Mouse (Mus musculus): ENCODE results near the gene Gm21981.
A peak's percentile ranks its signal among the peaks of the same experiment; 100 is the strongest.

The Gm21981 gene

DNA sequence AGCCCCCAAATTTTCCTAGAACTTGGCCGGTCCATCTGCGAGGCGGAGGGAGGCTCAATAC, at the start of gene Gm21981:
TSS of gene Gm21981 (minus strand) at position 14 of the 61 bp plus-strand sequence.
- no peak for DNase-seq (ENCODE audit: low read depth, low spot score)

DNA sequence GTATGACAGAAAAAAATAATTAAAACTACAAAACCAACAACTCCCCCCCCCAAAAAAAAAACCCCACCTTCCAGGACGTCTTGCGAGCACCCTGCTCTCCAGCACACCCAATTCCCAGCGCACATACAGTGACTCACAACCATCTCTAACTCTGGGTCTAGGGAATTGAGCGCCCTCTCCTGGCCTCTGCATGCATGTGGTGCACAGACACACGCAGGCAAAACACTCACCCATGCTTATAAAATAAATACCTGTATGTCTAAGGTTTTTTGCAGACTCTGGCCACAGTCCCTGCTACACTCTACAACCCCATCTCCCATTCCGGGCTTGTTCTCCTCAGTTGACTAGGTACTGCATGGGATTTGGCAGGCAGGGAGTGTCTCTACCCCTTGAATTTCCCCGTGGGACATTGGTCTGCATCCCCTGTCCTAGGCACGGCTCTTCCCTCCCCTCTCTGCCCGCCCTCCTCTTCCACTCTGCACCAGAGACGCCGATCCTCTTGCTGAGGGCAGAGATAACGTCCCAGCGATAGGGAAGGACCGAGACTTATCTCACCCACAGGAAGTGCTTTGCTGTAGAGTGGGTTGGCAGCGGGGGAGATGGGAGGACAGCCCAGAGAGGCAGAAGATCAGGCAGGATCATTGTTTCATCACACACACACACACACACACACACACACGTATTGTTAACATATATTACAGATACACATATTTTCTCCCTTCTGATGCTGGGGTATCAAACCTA, 48.9 kb upstream of the Gm21981 start:
- no peak for DNase-seq (ENCODE audit: low read depth, low spot score)

DNA sequence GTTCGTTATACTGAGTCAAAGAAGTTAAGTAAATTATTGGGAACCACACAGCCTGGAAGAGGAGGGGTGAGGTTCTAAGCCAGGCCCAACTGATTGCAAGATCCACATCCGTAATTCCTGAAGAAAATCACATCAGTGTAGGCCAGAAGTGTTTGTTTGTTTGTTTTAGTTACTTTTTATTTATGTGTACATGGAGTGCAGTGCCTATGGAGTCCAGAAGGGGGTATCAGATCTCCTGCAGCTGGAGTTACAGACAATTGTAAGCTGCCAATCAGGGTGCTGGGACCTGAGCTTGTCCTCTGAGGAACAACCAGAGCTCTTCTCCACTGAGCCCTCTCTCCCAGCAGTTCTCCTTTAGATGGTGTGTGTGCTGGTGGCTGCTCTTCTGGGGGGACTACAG, 45.9 kb upstream of the Gm21981 start:
- no peak for DNase-seq (ENCODE audit: low read depth, low spot score)

DNA sequence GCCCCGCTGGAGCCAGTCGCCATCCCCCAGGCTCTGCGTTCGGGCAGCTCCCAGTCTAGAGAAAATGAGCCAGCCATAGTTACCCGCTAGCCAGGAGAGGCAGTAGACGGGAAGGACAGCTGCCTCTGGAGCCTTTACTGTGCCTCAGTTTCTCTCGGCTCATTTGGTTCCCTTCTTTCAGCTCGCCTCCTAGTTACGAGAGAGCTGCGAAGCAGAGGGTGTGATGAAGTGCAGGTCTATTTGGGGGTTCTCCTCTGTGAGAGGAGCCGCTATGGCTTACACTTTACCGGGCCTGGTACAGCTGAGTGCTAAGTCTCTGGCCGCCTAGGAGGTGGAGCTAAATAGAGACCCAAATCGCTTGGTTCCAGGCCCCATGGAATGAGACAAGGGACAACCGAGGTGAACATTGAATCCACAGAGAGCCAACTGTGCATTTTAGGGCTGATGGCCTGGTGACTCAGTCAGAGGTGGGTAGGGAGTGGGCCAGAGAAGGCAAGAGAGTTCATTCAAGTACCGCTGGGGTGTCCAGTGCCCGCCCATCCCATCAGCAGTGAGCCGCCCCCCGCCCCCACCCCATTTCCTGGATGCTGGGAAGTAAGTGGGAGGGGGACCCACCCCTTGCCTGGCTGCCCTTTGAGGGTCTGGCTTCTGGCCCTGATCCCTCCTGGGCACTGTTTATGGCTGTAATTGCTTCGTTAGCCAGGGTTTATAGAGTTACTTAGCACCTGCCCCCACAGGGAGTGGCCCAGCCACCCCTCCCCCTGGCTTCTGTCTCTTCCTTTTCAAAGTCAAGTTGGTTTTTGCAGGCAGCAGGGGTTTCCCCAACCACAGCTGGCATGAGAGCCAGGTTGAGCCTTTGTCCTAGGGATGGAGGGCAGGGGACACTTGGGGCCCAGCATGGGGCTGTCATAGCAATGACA, 44.9 kb upstream of the Gm21981 start:
- DNase-seq (ENCODE audit: low read depth, low spot score), result no peak

DNA sequence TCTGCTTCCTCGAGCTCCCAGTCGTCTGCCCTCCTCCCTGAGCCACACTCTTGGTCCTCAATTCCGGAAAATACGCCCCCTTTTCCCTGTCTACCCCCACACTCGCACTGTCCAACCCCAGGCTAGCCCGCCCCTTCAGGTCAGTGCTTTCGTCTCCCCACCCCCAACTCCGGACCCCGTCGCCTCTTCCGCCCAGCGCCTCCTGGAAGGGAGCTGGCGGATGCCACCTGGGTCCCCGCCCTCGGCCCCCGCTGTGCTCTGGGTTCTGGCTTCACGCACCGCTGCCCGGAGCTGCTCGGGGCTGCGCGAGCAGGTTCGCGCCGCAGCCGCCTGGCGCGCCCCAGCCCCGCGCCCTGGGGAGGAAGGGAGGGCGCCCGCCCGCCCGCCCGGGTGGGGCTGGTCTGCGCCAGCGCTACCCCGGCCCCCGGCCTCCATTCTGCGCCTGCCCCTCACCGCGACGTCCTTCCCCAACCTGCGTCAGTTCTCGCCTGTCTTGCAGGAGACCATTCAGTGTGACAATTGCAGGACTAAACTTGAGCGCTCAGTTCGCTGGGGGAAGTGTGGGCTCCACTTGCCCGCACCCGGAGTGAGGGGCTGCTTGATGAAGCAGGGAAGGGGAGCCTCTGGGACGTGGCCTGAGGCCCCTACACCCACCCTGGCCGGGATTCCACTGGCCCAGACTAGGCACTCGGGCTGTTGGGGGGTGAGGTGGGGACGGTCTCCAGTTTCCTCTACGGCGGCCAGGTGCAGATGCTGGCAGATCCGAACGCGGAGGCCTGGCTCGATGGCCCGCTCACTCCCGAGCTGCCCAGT, 44.0 kb upstream of the Gm21981 start:
- DNase-seq (ENCODE audit: low read depth, low spot score), result no peak

DNA sequence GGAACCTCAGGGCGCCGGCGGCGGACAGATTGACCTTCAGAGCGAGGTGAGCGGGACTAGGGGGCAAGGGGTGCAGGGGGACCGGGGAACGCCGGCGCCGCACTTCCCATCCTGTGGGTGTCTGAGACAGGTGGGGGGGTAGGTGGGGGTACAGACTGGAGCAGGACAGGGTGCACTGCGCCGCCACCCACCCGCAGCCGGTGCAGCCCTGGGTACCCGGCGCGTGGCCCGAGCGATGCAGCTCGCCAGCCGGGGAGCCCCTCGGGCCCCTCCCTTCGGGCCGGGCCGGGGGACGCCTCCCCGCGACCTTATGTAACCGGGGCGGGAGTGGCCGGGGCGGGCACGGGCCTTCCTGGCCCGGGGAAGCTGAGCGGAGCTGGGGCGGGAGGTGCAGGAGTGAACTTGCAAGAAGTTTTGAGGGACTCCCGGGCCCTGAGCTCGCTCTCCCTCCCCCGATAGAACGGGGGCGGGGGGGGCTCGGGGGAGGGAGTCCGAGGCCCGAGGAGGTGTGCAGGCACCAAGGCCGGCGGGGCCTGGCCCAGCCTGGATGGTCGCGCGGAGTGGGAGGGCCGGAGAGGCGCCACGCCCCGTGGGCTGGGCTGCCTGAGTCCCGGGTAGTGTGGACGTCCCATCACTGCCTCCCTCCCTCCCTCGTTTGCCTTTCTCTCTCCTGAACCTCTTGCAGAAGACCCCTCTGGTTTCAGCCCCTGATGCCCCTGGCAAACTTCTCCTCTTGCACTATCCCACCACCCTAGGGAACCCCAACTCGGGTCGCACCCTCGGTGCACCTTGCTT, 43.2 kb upstream of the Gm21981 start:
- DNase-seq (ENCODE audit: low read depth, low spot score), result peak; percentile 29

DNA sequence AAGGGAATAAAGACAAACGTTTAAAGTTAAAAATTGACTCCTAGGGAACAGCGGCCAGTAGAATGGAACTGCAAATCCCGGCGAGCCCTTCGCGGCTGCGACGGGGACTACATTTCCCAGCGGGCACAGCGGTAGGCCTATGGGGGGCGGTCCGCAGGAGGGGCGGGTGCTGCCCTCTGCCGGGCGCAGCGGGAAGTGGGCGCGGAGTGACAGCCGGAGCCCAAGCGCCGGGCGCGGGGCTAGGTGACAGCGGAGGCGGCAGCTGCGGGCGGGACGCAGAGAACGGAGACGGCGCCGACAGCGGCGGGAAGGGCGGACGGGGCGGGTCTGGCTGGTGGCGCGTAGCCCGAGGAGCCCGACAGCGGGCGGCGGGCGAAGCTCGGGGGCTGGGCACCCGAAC, 42.6 kb upstream of the Gm21981 start, which contains the start of gene Tfeb:
TSS of gene Tfeb (plus strand) at position 175 of the 400 bp plus-strand sequence.
- DNase-seq (ENCODE audit: low read depth, low spot score), result peak; percentile 81

DNA sequence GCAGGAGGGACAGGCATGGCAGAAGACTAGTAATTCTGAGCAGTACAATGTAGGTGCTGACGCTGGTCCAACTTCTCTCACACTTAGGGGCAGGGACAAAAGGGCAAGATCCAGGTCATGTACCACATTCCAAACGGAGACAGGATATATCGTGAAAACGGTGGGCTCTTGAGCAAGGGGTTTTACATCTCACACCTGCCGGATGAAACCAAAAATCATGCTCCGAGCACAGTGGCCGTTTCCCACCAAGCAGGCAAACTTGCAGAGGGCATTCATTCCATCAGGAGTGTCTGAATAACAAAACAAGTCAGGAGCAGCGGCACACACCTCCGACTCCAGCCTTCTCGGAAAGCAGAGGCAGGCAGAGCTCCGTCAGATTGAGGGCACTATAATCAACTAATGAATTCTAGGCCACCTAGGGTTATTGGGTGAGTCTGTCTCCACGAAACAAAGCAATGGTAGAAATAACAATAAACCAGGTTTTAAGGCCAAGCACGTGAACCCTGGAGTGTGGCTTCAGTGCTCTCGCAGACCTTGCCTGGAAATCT, 41.4 kb upstream of the Gm21981 start:
- DNase-seq (ENCODE audit: low read depth, low spot score), result no peak

DNA sequence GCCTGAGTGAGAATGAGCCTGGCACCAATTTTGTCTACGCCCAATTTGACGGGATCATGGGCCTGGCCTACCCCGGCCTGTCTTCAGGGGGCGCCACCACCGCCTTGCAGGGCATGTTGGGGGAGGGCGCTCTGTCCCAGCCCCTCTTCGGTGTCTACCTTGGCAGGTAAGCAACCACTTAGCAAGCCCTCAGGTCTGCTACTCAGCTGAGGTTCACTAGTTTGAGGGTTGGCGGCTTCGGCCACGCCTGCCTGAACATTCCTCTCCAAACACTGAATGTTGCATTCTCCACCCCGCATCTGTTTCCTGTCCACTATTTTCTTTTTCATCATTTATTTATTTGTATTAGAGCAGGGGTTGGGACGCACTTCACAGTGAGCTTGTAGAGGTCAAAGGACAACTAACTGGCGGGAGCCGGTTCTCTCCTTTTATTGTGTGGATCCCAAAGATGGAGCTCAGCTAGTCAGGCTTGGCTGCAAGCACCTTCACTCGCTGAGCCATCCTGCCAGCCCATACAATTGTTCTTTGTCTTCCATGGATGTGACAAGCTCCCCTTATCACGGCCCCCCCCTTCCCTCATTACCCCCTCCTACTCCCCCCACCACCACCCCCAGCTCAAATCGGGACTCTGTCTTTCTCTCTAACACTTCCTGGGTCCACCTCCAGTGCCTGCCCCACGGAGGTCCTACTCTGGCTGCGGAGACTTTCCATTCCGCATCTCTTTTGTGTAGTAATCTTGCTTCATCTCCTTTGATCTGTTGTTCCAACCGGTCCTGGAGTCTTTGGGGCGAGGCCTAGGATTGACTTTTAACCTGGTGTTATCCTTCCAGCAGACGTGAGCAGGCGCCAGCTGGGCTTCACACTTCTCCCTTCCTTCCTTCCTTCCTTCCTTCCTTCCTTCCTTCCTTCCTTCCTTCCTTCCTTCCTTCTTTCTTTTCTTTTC, 36.6 kb upstream of the Gm21981 start:
- DNase-seq (ENCODE audit: low read depth, low spot score), result no peak

DNA sequence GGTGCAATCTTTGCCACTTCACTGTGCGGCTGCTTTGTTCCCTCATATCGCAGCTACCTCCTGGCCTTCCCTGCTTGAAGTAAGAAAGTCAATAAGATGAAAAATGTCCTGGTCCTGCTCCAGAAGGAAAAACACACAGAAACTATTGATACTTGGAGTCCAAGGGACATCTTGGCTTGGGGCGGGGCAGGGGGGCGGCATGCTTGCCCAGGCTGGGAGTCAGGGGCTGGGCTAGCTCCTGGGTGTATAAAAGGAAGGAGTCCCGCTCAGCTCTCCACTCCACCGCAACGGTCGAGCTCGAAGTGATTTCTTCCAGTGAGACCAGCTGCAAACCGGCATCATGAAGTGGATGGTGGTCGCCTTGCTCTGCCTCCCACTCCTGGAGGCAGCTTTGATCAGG, 32.3 kb upstream of the Gm21981 start, which contains the start of gene Pgc:
TSS of gene Pgc (plus strand) at position 277 of the 400 bp plus-strand sequence.
- DNase-seq (ENCODE audit: low read depth, low spot score), result no peak

DNA sequence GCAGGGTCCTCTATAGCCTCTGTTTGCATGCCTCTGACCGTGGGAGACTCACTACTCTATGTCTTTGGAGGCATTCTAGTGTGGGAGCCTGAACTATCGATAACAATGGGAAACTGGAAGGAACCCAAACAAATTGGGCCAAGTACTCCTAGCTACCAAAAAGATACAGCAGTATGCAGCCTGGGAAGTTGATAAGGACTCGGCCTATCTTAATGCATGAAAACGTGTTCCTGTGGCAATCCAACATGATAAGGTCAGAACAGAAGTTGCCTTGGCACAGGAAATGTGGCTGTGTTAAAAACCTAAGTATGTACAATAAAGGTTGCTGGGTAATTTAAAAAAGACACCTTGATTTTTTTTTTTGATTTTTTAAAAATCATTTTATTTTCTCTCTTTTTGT, 26.9 kb upstream of the Gm21981 start:
- no peak for DNase-seq (ENCODE audit: low read depth, low spot score)

DNA sequence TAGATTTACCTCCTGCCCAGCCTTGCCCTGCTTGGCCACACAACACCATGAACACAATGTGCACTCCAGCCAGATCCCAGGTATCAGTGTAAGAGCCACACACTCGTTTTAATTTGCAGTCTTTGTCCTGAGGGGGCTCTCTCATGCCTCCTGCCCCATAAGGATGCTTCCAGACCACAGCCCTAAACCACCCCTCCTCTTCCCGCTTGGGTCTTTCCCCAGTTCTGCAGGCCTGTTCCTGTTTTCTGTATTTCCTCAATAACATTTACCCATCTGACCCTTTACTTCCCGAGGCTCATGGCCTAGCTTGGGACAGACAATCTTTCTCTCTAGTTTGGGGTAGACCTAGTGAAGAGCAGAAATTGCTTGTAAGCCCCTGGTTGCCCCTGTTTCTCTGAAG, 20.8 kb upstream of the Gm21981 start:
- no peak for DNase-seq (ENCODE audit: low read depth, low spot score)

DNA sequence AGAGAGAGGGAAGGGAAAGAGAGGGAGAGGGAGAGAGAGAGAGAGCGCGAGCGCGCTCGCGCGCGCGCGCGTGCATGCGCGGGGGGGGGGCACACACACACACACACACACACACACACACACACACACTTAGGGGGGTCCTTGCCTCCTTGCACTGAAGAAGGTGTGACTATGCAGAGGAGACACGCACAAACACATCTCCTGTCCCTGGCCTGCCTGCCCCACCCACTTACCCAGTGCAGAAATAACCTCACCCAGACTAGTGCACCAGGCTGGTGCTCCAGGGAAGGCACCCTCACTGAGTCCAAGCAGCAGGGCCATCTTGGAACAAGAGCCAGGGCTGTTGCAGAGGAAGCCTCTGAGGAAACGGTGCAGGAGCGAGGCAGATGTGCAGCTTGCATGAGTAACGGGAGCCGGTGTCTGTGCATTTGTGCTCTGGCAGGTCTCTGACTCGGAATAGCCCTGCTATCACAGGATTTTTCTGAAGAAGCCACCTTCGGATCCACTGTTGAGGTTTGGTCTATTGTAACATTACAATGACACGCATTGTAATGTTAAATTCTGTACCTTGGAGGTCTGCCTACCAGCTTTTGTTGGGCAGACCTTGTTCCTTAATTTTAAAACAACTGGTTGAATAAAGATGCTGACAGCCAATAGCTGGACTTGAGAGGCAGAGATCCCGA, 18.8 kb upstream of the Gm21981 start:
- DNase-seq (ENCODE audit: low read depth, low spot score), result no peak

DNA sequence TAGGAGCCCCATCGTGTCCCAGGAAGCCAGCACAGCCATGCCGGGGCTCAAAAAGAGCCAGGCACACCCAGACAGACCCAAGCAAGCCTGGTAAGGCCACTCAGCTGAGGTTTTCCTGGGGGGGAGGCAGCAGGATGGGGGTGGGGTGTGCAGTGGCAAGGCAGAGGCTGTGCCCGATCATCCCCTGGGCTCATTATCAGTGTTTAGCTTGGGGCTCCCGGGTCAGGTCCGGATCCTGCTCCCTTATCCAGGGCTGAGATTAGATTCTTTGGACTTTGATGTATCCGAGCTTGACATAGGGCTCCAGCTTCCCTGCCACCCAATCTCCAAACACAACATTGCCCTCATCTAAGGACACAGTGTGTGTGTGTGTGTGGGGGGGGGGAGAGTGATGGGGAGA, 17.6 kb upstream of the Gm21981 start:
- no peak for DNase-seq (ENCODE audit: low read depth, low spot score)

DNA sequence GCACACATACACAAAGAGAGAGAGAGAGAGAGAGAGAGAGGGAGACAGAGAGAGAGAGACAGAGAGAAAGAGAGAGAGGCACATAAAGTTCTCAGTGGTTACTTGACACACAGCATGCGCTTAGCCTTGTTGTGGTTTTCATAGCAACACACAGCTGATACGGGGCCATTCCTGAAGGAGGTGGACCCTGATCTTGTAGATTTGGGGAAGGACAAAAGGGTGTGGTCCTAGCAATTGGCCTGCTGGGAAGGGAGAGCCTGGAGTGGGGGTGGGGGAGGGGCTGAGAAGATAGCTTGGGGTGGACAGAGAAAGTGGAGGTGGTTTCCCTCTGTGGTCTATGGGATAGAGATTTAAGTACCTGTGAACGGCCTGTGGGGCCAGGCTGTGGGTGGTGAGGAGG, 15.8 kb upstream of the Gm21981 start:
- DNase-seq (ENCODE audit: low read depth, low spot score), result no peak

DNA sequence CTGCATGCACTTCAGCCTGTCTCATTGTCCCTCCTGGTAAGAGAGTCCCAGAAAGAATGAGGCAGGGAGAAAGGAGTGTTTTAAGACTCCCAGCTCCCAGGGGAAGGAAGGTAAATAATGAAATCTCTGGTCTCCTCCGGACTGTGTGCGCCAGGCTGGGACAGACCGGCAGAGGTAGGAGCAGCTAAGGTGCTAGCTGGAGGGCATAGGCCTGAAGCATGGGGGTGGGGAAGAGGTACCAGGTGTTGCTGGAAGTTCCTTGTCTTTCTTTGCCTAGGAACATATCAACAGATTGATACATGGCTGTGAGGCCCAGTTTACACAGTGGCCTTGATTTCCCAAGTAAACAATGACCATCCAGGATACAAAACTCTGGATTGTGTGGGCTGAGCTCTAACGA, 14.7 kb upstream of the Gm21981 start:
- no peak for DNase-seq (ENCODE audit: low read depth, low spot score)

DNA sequence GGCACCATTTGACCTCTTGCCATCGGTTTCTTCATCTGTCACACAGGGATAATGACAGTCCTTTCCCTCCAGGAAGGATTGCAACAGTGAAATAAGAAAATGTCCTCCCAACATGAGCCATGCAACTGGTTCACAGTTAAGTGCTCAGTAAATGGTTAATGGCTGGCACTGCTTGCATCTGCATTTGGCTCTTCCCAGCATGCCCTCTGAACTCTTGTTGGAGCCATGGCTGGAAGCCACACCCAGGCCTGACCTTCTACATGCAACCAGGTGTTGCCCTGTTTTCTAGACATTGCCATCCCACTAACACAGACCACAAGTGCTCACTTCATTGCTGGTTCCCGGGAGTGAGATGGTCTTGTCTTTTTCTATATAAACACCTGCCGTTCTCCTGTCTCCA, 13.7 kb upstream of the Gm21981 start:
- DNase-seq (ENCODE audit: low read depth, low spot score), result no peak

DNA sequence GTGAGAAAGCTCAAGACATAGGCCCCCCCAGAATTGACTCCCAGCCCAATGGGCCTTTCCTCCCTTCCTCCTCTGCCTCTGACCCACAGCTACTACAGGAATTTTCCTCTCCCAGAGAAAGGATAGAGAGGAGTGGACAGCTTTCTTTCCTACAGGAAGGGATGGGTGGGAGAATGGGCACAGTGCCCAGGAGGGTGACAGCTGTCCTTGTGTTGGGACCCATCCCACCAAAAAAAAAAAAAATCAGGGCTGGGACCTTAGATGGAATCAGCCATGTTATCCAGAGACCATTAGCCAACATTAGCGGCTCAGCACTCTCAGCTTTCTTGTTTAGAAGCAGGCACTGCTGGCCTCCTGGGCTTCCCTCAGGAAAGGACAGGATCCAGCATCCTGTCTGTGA, 11.9 kb upstream of the Gm21981 start:
- no peak for DNase-seq (ENCODE audit: low read depth, low spot score)

DNA sequence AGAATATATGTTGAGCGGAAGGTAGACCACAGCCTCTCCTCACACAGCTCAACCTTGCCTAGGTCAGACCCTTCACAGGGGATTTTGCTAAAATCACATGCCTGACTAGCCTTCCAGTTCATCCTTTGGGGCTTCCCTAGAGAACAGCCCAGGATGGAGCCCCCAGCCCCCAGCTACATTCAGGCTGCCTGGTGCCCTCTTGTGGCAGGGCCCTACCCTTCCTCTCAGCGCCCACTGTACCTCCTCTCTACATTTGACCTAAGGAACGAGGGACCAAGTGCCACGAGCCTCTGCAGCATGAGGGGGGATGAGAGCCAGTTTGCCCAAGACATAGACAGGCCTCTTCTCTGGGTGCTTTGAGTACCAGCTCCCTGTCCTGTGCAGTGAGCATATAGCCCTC, 10.4 kb upstream of the Gm21981 start:
- DNase-seq (ENCODE audit: low read depth, low spot score), result no peak

DNA sequence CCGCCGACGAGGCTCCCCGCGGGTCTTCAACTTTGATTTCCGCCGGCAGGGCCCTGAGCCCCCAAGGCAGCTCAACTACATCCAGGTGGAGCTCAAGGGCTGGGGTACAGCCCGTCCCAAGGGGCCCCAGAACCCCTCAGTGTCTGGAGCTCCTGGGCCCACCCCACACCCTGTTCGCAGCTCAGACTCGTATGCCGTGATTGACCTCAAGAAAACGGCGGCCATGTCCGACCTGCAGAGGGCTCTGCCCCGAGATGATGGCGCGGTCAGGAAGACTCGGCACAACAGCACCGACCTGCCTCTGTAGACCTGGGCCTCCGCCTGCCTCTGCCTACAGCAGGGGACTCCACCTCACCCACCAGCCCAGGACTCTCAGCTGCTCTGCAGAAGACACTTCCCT, 9.3 kb upstream of the Gm21981 start:
- DNase-seq (ENCODE audit: low read depth, low spot score), result no peak

Measured in c-Kit-negative CD71-positive TER-119-positive erythroid progenitor cells, embryonic 14.5 days (primary cell).